Mouse (Mus musculus): ENCODE measurements around the gene Elane. TPM values are rescaled to one million over a fixed set of nuclear protein-coding genes. Genes with fewer than 3 reads are reported as not detected.

The Elane gene
- polyA plus RNA-seq, 1 experiment from 2014 or later: 0.25 TPM

GRCm38 (mm10) chr10:79859116-79859515, 26.9 kb upstream of the Elane start:
- H3K36me3 ChIP-seq: peaks cover 79% of the 10 kb centered on the region

GRCm38 (mm10) chr10:79860079-79860911, 25.8 kb upstream of the Elane start:
- peaks cover 54% of the 10 kb centered on the region for H3K4me1 ChIP-seq
- H3K27me3 ChIP-seq (replicated peaks): no peaks in the 10 kb centered on the region
- no peaks in the 10 kb centered on the region for H3K9me3 ChIP-seq
- no peak overlapping the region for H3K4me2 ChIP-seq
- no peak overlapping the region for H3K4me3 ChIP-seq
- H3K36me3 ChIP-seq: peaks cover 90% of the 10 kb centered on the region
- WGBS: 91% methylated on average over 26 of the region's 26 CpGs
- H3K27ac ChIP-seq (replicated peaks): no peak overlapping the region
- 0 out of 2 replicates have a peak overlapping the region, but pooled peaks have one; percentile 6 for H3K9ac ChIP-seq
- ATAC-seq (ENCODE audit: extremely low read depth, insufficient number of reproducible peaks, low FRiP score, low TSS enrichment): no peak

More at GRCm38 (mm10) chr10:79859116-79859515, 26.9 kb upstream of the Elane start:
- H3K27me3 ChIP-seq (replicated peaks): no peaks in the 10 kb centered on the region
- no peak overlapping the region for H3K4me3 ChIP-seq
- 0 out of 2 replicates have a peak overlapping the region, but pooled peaks have one; percentile 93 for H3K9ac ChIP-seq
- H3K27ac ChIP-seq (replicated peaks): peak overlapping the region; percentile 100
- peaks cover 48% of the 10 kb centered on the region for H3K4me1 ChIP-seq
- peak overlapping the region; percentile 99 for H3K4me2 ChIP-seq
- 80% methylated on average over 11 of the region's 11 CpGs for WGBS
- ATAC-seq (ENCODE audit: extremely low read depth, insufficient number of reproducible peaks, low FRiP score, low TSS enrichment): no peak
- H3K9me3 ChIP-seq: no peaks in the 10 kb centered on the region

- no peak overlapping the region for H3K4me3 ChIP-seq
- no peaks in the 10 kb centered on the region for H3K9me3 ChIP-seq
- no peak overlapping the region for H3K4me2 ChIP-seq
- H3K27ac ChIP-seq (replicated peaks): no peak overlapping the region
- no peak overlapping the region for H3K9ac ChIP-seq
- no peak for ATAC-seq (ENCODE audit: extremely low read depth, insufficient number of reproducible peaks, low FRiP score, low TSS enrichment)
- WGBS: 81% methylated on average over 25 of the region's 25 CpGs
- peaks cover 52% of the 10 kb centered on the region for H3K4me1 ChIP-seq
- peaks cover 95% of the 10 kb centered on the region for H3K36me3 ChIP-seq
- H3K27me3 ChIP-seq (replicated peaks): no peaks in the 10 kb centered on the region
These were observed 24.6 kb upstream of the Elane start for GRCm38 (mm10) chr10:79861230-79862048.

- peaks cover 45% of the 10 kb centered on the region for H3K4me1 ChIP-seq
- H3K27ac ChIP-seq (replicated peaks): no peak overlapping the region
- H3K9ac ChIP-seq: no peak overlapping the region
- H3K27me3 ChIP-seq (replicated peaks): no peaks in the 10 kb centered on the region
- H3K36me3 ChIP-seq: peaks cover 88% of the 10 kb centered on the region
- H3K9me3 ChIP-seq: no peaks in the 10 kb centered on the region
- WGBS: 91% methylated on average over 23 of the region's 23 CpGs
- ATAC-seq (ENCODE audit: extremely low read depth, insufficient number of reproducible peaks, low FRiP score, low TSS enrichment): no peak
- no peak overlapping the region for H3K4me3 ChIP-seq
- H3K4me2 ChIP-seq: no peak overlapping the region
These were observed 23.8 kb upstream of the Elane start for GRCm38 (mm10) chr10:79862049-79862788.

- ATAC-seq (ENCODE audit: extremely low read depth, insufficient number of reproducible peaks, low FRiP score, low TSS enrichment): no peak
- Histone ChIP-seq H3K4me2 (no peak overlapping the region), H3K9ac (no peak overlapping the region), H3K9me3 (no peaks in the 10 kb centered on the region), H3K27ac (replicated peaks) (no peak overlapping the region), H3K36me3 (peaks cover 81% of the 10 kb centered on the region), H3K4me1 (peaks cover 38% of the 10 kb centered on the region), H3K4me3 (no peak overlapping the region), H3K27me3 (replicated peaks) (no peaks in the 10 kb centered on the region)
- 69% methylated on average over 10 of the region's 10 CpGs for WGBS
These were observed 23.1 kb upstream of the Elane start for GRCm38 (mm10) chr10:79862925-79863324.

- Histone ChIP-seq H3K4me2 (no peak overlapping the region), H3K27me3 (replicated peaks) (no peaks in the 10 kb centered on the region), H3K9me3 (no peaks in the 10 kb centered on the region), H3K4me3 (no peak overlapping the region), H3K9ac (peak overlapping the region; percentile 38; the same call in 1 of the 2 replicates), H3K4me1 (peaks cover 21% of the 10 kb centered on the region), H3K27ac (replicated peaks) (peak overlapping the region; percentile 10; the same call in 1 of the 2 replicates), H3K36me3 (peaks cover 65% of the 10 kb centered on the region)
- WGBS: 49% methylated on average over 10 of the region's 10 CpGs
- ATAC-seq (ENCODE audit: extremely low read depth, insufficient number of reproducible peaks, low FRiP score, low TSS enrichment): no peak
These were observed 21.5 kb upstream of the Elane start for GRCm38 (mm10) chr10:79864351-79865188.

- peak overlapping the region; percentile 10 for H3K27ac ChIP-seq (replicated peaks)
These were observed 20.9 kb upstream of the Elane start for GRCm38 (mm10) chr10:79865189-79865601.

GRCm38 (mm10) chr10:79865801-79866295, 20.2 kb upstream of the Elane start:
- Histone ChIP-seq H3K36me3 (peaks cover 52% of the 10 kb centered on the region), H3K4me3 (no peak overlapping the region), H3K9ac (0 out of 2 replicates have a peak overlapping the region, but pooled peaks have one; percentile 38), H3K9me3 (no peaks in the 10 kb centered on the region), H3K27ac (replicated peaks) (peak overlapping the region; percentile 10), H3K27me3 (replicated peaks) (no peaks in the 10 kb centered on the region), H3K4me1 (peaks cover 11% of the 10 kb centered on the region), H3K4me2 (no peak overlapping the region)
- WGBS: 66% methylated on average over 19 of the region's 19 CpGs
- ATAC-seq (ENCODE audit: extremely low read depth, insufficient number of reproducible peaks, low FRiP score, low TSS enrichment): no peak

More at GRCm38 (mm10) chr10:79865189-79865601, 20.9 kb upstream of the Elane start:
- Histone ChIP-seq H3K9ac (peak overlapping the region; percentile 38), H3K4me3 (no peak overlapping the region), H3K4me2 (no peak overlapping the region), H3K27me3 (replicated peaks) (no peaks in the 10 kb centered on the region), H3K36me3 (peaks cover 59% of the 10 kb centered on the region), H3K4me1 (peaks cover 15% of the 10 kb centered on the region), H3K9me3 (no peaks in the 10 kb centered on the region)
- no peak for ATAC-seq (ENCODE audit: extremely low read depth, insufficient number of reproducible peaks, low FRiP score, low TSS enrichment)
- WGBS: 50% methylated on average over 12 of the region's 12 CpGs

- Histone ChIP-seq H3K27ac (replicated peaks) (no peak overlapping the region), H3K4me2 (no peak overlapping the region), H3K4me1 (peaks cover 11% of the 10 kb centered on the region), H3K9me3 (no peaks in the 10 kb centered on the region), H3K4me3 (no peak overlapping the region), H3K27me3 (replicated peaks) (no peaks in the 10 kb centered on the region), H3K36me3 (peaks cover 45% of the 10 kb centered on the region), H3K9ac (no peak overlapping the region)
- WGBS: 76% methylated on average over 11 of the region's 11 CpGs
- ATAC-seq (ENCODE audit: extremely low read depth, insufficient number of reproducible peaks, low FRiP score, low TSS enrichment): no peak
These were observed 19.4 kb upstream of the Elane start for GRCm38 (mm10) chr10:79866601-79867000.

GRCm38 (mm10) chr10:79871845-79872244, 14.2 kb upstream of the Elane start:
- Histone ChIP-seq H3K27ac (replicated peaks) (no peak overlapping the region), H3K36me3 (no peaks in the 10 kb centered on the region), H3K27me3 (replicated peaks) (peaks cover 18% of the 10 kb centered on the region; the same call in 1 of the 2 replicates), H3K9me3 (no peaks in the 10 kb centered on the region), H3K4me1 (peaks cover 17% of the 10 kb centered on the region), H3K4me3 (no peak overlapping the region), H3K9ac (no peak overlapping the region), H3K4me2 (no peak overlapping the region)
- no peak for ATAC-seq (ENCODE audit: extremely low read depth, insufficient number of reproducible peaks, low FRiP score, low TSS enrichment)
- 84% methylated on average over 8 of the region's 8 CpGs for WGBS
